Mouse (Mus musculus): Measurements from ENCODE around the gene Zcchc2. TPM values are rescaled to one million over a fixed set of nuclear protein-coding genes. Genes with fewer than 3 reads are reported as not detected.

Gene Zcchc2
- 10 to 100 TPM; 22.7 to 24.9 TPM for total RNA-seq (2021)

- intact Hi-C loops (cut with DNase I): no loop called here
- peak; percentile 100 for DNase-seq
Observed at GRCm38 (mm10) chr1:105990138-105990821, at the start of gene Zcchc2. Zcchc2 (plus strand) TSS chr1:105990406.

GRCm38 (mm10) chr1:105944927-105945580, 45.2 kb upstream of the Zcchc2 start:
- no peak for DNase-seq
- intact Hi-C loops (cut with DNase I): loop anchor here (2.0 kb wide), 1 partner anchor 48 kb away; no protein-coding TSS in a partner anchor

DNA sequence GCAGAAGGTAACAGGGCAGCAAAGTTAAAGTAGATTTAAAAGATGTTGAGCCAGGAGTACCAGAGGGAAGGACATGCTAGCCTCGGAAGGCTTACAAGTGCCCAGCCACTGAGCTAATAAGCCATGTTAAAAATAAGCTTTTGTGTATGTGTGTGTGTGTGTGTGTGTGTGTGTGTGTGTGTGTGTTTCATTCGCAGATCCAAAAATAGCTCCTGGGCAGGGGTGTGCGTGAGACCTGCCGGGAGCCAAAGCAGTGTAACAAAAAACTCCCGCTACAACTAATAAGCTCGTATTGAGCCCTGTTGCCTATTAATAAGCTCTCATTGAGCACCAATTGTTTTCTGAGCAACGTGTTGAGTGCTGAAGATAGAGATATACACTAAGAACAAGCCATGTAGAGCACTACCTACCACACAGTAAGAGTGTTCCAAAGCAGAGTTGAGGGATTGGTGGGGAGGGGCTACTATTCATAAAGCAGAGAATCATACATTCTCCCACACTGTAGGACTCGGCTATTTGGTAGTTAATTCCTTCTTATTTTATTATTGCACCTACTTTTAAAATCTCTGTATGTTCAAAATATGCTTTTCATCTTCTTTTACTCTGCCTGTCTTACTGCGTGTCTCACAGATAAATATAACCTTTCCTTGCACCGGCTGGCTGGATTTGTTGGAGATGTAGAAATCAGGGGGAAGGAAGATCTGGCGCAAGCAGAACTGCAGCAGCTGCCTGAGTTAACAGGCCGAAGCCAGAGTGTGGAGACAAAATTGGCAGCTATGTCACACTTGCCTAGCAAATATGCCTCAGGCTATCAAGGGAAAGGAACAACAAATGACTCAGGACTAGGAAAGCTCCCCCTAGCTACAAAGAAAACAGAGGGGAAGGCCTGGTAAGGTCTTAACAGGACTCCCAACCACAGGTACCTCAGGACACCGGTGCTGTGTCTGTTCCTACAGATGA, 43.3 kb upstream of the Zcchc2 start:
- peak; percentile 18 for DNase-seq
- intact Hi-C loops (cut with DNase I): no loop called here

DNA sequence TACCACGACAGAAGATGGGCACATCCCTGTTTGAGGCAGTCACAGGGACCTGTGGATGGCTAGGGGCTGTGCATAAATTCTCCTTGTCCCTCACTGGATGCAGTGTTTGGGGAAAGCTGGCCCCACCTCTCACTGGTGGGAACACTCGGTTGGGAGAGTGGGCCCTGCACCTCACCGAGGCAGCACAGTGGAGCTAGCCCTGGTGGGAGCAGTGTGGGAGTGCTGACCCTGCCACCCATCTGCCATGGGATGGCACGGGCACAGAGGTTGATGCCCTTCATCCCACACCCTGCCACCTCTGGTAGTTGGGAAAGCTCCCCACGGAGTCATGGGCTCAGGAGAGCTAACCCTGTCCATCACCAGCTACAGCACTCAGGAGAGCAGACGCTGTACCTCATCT, 41.9 kb upstream of the Zcchc2 start:
- intact Hi-C loops (cut with DNase I): no loop called here
- no peak for DNase-seq

DNA sequence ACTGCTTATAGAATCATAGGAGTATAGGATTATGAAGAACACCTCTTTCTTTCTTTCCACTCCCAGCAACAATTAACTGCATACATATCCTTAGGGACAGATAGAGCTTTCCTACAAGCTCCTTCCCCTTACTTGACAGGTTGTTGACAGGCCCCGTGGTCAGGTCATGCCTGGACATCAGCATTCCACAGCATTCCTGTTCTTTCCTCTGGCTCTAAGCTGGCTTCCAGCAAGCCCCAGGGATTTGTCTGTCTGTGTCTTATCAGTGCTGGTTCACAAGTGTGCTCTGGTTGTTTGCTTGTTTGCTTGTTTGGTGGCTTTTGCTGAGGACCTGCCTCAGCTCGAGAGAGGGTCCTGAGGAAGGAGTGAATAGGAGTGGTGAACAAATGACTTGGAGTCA, 36.6 kb upstream of the Zcchc2 start:
- intact Hi-C loops (cut with DNase I): no loop called here
- no peak for DNase-seq

DNA sequence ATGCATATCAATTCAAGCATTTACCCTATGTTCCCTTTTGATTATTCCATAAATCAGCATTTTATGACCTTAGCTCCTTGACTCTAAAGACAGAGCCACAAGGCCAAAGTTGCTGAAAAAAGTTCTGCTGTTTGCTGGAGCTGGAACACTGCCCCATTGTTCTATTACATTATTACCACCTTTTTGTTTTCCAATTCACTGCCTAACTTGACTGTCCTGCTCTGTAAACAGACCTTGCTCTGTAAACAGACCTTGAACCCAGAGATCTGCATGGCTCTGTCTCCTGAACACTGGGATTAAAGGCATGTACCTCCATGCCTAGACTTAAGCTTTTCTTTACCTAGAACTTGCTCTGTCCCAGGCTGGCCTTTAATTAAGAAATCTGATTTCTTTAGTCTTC, 36.2 kb upstream of the Zcchc2 start:
- no peak for DNase-seq
- intact Hi-C loops (cut with DNase I): no loop called here

- DNase-seq: no peak
- intact Hi-C loops (cut with DNase I): no loop called here
Observed at GRCm38 (mm10) chr1:105956057-105956456, 34.1 kb upstream of the Zcchc2 start.

GRCm38 (mm10) chr1:105961472-105961871, 28.7 kb upstream of the Zcchc2 start:
- no peak for DNase-seq
- intact Hi-C loops (cut with DNase I): no loop called here

GRCm38 (mm10) chr1:105962084-105962818, 28.0 kb upstream of the Zcchc2 start:
- no peak for DNase-seq
- intact Hi-C loops (cut with DNase I): no loop called here

DNA sequence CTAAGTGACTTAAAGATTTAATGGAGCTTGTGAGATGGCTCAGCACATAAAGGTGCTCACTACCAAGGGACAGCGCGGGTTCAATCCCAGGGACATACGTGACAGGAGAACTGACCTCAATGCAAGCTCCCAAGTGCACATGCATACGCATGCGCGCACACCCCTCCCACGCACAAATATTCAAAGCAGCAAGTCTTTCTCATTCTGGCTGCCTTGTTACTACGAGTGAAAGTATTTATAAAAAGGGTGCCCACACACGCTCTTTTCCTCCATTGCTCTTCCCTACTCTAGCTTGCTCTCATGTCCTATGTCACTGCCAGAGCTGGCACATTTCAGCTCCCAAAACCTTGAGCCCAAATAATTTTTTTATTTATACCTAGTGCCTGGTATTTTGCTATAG, 27.4 kb upstream of the Zcchc2 start:
- intact Hi-C loops (cut with DNase I): no loop called here
- DNase-seq: no peak

GRCm38 (mm10) chr1:105964514-105964913, 25.7 kb upstream of the Zcchc2 start:
- intact Hi-C loops (cut with DNase I): no loop called here
- no peak for DNase-seq

- intact Hi-C loops (cut with DNase I): no loop called here
- no peak for DNase-seq
Observed at GRCm38 (mm10) chr1:105965189-105965588, 25.0 kb upstream of the Zcchc2 start.

- no peak for DNase-seq
- intact Hi-C loops (cut with DNase I): no loop called here
Observed at GRCm38 (mm10) chr1:105971490-105972170, 18.6 kb upstream of the Zcchc2 start.

DNA sequence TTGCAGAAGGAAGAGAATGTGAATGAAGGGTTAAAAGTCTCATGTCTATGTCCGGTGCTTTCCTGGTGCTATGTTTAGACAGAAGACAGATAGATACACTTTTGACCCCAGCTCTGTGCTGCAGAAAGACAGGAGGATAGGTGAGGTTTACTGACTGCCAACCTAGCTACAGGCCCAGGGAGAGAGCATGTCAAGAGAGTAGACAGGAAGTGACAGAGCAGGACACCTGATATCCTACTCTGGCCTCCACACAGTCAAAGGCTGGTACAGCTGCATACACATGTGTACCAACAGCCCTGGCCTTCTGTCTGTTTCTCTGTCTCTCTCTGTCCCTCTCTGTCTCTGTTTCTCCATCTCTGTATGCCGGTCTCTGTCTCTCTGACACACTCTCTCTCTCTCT, 16.2 kb upstream of the Zcchc2 start:
- intact Hi-C loops (cut with DNase I): no loop called here
- no peak for DNase-seq

- DNase-seq: no peak
Observed at GRCm38 (mm10) chr1:105977446-105978094, 12.6 kb upstream of the Zcchc2 start.

GRCm38 (mm10) chr1:105980849-105981610, 9.2 kb upstream of the Zcchc2 start:
- no peak for DNase-seq
- intact Hi-C loops (cut with DNase I): no loop called here

More at GRCm38 (mm10) chr1:105977446-105978094, 12.6 kb upstream of the Zcchc2 start:
- intact Hi-C loops (cut with DNase I): no loop called here

GRCm38 (mm10) chr1:105982496-105983364, 7.5 kb upstream of the Zcchc2 start:
- intact Hi-C loops (cut with DNase I): no loop called here
- no peak for DNase-seq

DNA sequence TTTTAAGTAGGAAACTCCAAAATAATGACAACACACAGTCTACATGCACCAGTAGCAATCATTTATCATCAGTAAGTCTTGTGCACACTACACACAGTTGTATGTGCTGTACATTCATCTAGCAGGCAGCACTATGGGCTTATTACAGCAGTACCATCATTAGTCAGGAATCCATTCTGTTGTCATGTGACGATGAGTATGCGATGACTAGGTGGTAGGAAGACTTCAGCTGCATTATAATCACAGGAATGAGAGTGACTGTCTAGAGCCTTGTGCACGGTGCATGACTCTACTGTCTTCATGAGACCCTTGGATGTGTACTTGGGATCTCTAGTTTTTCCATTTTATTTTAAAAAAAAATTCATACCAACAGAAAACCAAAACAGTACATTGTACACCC, 6.0 kb upstream of the Zcchc2 start:
- intact Hi-C loops (cut with DNase I): no loop called here
- DNase-seq: no peak

Measured in left cerebral cortex, postnatal 4 days (tissue).